Mouse (Mus musculus): Measurements from ENCODE around the gene Lingo2. TPM values are rescaled to one million over a fixed set of nuclear protein-coding genes. Genes with fewer than 3 reads are reported as not detected.

The Lingo2 gene
- total RNA-seq, 1 experiment = 0.09 TPM

DNA sequence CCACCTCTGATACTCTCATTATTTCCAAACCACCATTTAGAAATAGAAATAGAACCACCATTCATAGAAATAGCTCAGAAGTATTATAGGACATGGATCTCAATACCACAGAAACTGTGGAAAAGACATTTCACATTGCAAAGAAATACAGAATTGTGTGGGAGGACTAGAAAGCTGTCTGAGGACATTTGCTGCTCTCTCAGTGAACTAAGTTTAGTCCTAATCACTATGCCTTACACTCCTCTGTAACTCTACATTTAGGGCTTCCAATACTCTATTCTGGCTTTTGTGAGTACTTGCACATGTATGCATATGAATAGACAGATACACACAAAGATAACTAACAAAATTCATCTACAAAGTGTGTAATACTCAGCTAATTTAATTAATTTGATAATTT, 625.9 kb downstream of the Lingo2 start:
- no peak overlapping the region for H3K27ac ChIP-seq (ENCODE audit: insufficient read depth, low read depth, low read length, poor library complexity, severe bottlenecking)
- no peak overlapping the region for H3K4me3 ChIP-seq (ENCODE audit: insufficient read depth in 1 of 2, low read depth in 1 of 2, low read length in 2 of 2, poor library complexity in 1 of 2, severe bottlenecking in 1 of 2)
- DNase-seq (ENCODE audit: low read depth, low spot score) = no peak
- no peak for TF ChIP-seq CHD2 (IDR thresholded peaks at IDR 0.05; ENCODE audit: low read depth, low read length)
- no peak for TF ChIP-seq HCFC1 (IDR thresholded peaks at IDR 0.05; ENCODE audit: borderline replicate concordance, insufficient read depth, low read length)
- TF ChIP-seq MAFK (IDR thresholded peaks at IDR 0.05; ENCODE audit: insufficient read depth, low read depth, low read length) = no peak
- no peak for TF ChIP-seq ZC3H11A (IDR thresholded peaks at IDR 0.05; ENCODE audit: borderline replicate concordance, low read depth, low read length)
- no peak for TF ChIP-seq ZNF384 (IDR thresholded peaks at IDR 0.05; ENCODE audit: low read depth, low read length)
- in situ Hi-C loops (cut with MboI; ENCODE audit: low sequenced_read_pairs in 2 of 2, unreplicated experiment in 2 of 2) = no loop called here
- no peaks in the 10 kb centered on the region for H3K9me3 ChIP-seq (ENCODE audit: control insufficient read depth, insufficient read depth, low read depth, low read length)
- no peaks in the 10 kb centered on the region for H3K4me1 ChIP-seq (ENCODE audit: control insufficient read depth in 2 of 2, insufficient read depth in 2 of 2, low read length in 2 of 2, poor library complexity in 1 of 2)
- H3K9ac ChIP-seq (ENCODE audit: insufficient read depth, low read depth, low read length, poor library complexity, severe bottlenecking) = no peak overlapping the region
- no peaks in the 10 kb centered on the region for H3K36me3 ChIP-seq (ENCODE audit: control insufficient read depth, insufficient read depth, low read length, poor library complexity, severe bottlenecking)

DNA sequence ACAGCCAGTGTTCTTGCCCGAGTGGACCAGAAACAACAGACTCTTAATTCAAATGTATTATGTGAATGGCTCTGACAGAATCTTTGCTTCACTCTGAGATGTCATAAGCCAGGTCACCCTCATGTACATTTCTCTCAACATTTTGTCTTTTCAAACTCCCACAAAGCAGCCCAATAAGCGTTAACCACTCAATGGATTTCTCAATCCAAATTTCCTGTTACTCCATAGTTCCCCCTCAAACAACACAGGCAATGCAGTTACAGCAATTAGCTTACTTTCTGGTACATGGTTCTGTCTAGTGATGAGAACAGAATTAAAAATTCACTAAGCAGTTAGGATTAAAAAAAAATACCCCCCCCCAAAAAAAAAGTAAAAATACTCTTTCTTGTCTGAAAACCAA, 638.5 kb downstream of the Lingo2 start:
- in situ Hi-C loops (cut with MboI; ENCODE audit: low sequenced_read_pairs in 2 of 2, unreplicated experiment in 2 of 2) = no loop called here
- no peak for TF ChIP-seq ZNF384 (IDR thresholded peaks at IDR 0.05; ENCODE audit: low read depth, low read length)
- TF ChIP-seq HCFC1 (IDR thresholded peaks at IDR 0.05; ENCODE audit: borderline replicate concordance, insufficient read depth, low read length) = no peak
- no peak for TF ChIP-seq ZC3H11A (IDR thresholded peaks at IDR 0.05; ENCODE audit: borderline replicate concordance, low read depth, low read length)
- no peak for TF ChIP-seq CHD2 (IDR thresholded peaks at IDR 0.05; ENCODE audit: low read depth, low read length)
- no peak for TF ChIP-seq MAFK (IDR thresholded peaks at IDR 0.05; ENCODE audit: insufficient read depth, low read depth, low read length)
- H3K9me3 ChIP-seq (ENCODE audit: control insufficient read depth, insufficient read depth, low read depth, low read length) = no peaks in the 10 kb centered on the region
- no peak overlapping the region for H3K27ac ChIP-seq (ENCODE audit: insufficient read depth, low read depth, low read length, poor library complexity, severe bottlenecking)
- no peaks in the 10 kb centered on the region for H3K36me3 ChIP-seq (ENCODE audit: control insufficient read depth, insufficient read depth, low read length, poor library complexity, severe bottlenecking)
- H3K4me3 ChIP-seq (ENCODE audit: insufficient read depth in 1 of 2, low read depth in 1 of 2, low read length in 2 of 2, poor library complexity in 1 of 2, severe bottlenecking in 1 of 2) = no peak overlapping the region
- no peak for DNase-seq (ENCODE audit: low read depth, low spot score)
- H3K4me1 ChIP-seq (ENCODE audit: control insufficient read depth in 2 of 2, insufficient read depth in 2 of 2, low read length in 2 of 2, poor library complexity in 1 of 2) = no peaks in the 10 kb centered on the region
- no peak overlapping the region for H3K9ac ChIP-seq (ENCODE audit: insufficient read depth, low read depth, low read length, poor library complexity, severe bottlenecking)

DNA sequence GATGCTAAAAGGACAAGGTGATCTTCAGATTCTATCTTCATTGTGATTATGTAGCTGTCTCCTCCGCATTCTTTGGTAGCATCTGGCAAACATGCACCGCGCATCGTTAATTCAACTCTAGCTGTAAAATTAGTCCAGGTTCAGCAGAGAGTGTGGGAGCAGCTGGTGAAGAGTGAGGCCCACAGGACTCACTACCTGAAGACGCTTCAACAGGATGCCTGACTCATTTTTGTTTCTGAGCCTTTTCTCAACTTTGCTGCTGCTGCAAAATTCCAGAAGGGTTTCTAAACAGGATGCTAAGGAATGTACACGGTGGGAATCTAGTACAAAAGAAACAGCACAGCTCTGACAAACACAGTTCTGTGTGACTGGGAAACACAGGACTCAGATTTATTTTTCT, 640.1 kb downstream of the Lingo2 start:
- TF ChIP-seq ZC3H11A (IDR thresholded peaks at IDR 0.05; ENCODE audit: borderline replicate concordance, low read depth, low read length) (no peak), MAFK (IDR thresholded peaks at IDR 0.05; ENCODE audit: insufficient read depth, low read depth, low read length) (no peak), CHD2 (IDR thresholded peaks at IDR 0.05; ENCODE audit: low read depth, low read length) (no peak), HCFC1 (IDR thresholded peaks at IDR 0.05; ENCODE audit: borderline replicate concordance, insufficient read depth, low read length) (no peak), ZNF384 (IDR thresholded peaks at IDR 0.05; ENCODE audit: low read depth, low read length) (no peak)
- Histone ChIP-seq H3K9me3 (ENCODE audit: control insufficient read depth, insufficient read depth, low read depth, low read length) (no peaks in the 10 kb centered on the region), H3K27ac (ENCODE audit: insufficient read depth, low read depth, low read length, poor library complexity, severe bottlenecking) (no peak overlapping the region), H3K9ac (ENCODE audit: insufficient read depth, low read depth, low read length, poor library complexity, severe bottlenecking) (no peak overlapping the region), H3K4me1 (ENCODE audit: control insufficient read depth in 2 of 2, insufficient read depth in 2 of 2, low read length in 2 of 2, poor library complexity in 1 of 2) (no peaks in the 10 kb centered on the region), H3K4me3 (ENCODE audit: insufficient read depth in 1 of 2, low read depth in 1 of 2, low read length in 2 of 2, poor library complexity in 1 of 2, severe bottlenecking in 1 of 2) (no peak overlapping the region), H3K36me3 (ENCODE audit: control insufficient read depth, insufficient read depth, low read length, poor library complexity, severe bottlenecking) (no peaks in the 10 kb centered on the region)
- no peak for DNase-seq (ENCODE audit: low read depth, low spot score)
- in situ Hi-C loops (cut with MboI; ENCODE audit: low sequenced_read_pairs in 2 of 2, unreplicated experiment in 2 of 2) = no loop called here

DNA sequence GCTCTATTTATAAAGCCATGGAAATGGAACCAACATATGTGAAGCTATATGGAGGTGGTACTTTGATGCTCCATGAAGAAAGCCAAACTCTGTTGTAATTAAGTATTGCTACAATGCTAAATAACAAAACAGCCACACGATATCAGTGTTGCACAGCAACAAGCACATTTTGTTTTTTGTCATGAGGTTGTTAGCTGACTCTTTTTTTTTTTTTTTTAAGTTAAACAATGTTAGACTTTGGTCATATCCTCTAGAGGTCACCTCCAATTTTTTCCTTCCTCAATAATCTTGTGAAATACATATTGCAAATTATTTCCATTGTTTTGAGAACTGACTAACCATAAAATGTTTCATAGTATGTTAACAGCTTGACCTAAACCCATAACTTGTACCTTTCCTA, 646.3 kb downstream of the Lingo2 start:
- Histone ChIP-seq H3K9me3 (ENCODE audit: control insufficient read depth, insufficient read depth, low read depth, low read length) (no peaks in the 10 kb centered on the region), H3K4me1 (ENCODE audit: control insufficient read depth in 2 of 2, insufficient read depth in 2 of 2, low read length in 2 of 2, poor library complexity in 1 of 2) (no peaks in the 10 kb centered on the region), H3K36me3 (ENCODE audit: control insufficient read depth, insufficient read depth, low read length, poor library complexity, severe bottlenecking) (no peaks in the 10 kb centered on the region), H3K27ac (ENCODE audit: insufficient read depth, low read depth, low read length, poor library complexity, severe bottlenecking) (no peak overlapping the region), H3K9ac (ENCODE audit: insufficient read depth, low read depth, low read length, poor library complexity, severe bottlenecking) (no peak overlapping the region), H3K4me3 (ENCODE audit: insufficient read depth in 1 of 2, low read depth in 1 of 2, low read length in 2 of 2, poor library complexity in 1 of 2, severe bottlenecking in 1 of 2) (no peak overlapping the region)
- in situ Hi-C loops (cut with MboI; ENCODE audit: low sequenced_read_pairs in 2 of 2, unreplicated experiment in 2 of 2) = no loop called here
- DNase-seq (ENCODE audit: low read depth, low spot score) = no peak
- no peak for TF ChIP-seq ZNF384 (IDR thresholded peaks at IDR 0.05; ENCODE audit: low read depth, low read length)
- TF ChIP-seq CHD2 (IDR thresholded peaks at IDR 0.05; ENCODE audit: low read depth, low read length) = no peak
- TF ChIP-seq ZC3H11A (IDR thresholded peaks at IDR 0.05; ENCODE audit: borderline replicate concordance, low read depth, low read length) = no peak
- TF ChIP-seq MAFK (IDR thresholded peaks at IDR 0.05; ENCODE audit: insufficient read depth, low read depth, low read length) = no peak
- TF ChIP-seq HCFC1 (IDR thresholded peaks at IDR 0.05; ENCODE audit: borderline replicate concordance, insufficient read depth, low read length) = no peak

DNA sequence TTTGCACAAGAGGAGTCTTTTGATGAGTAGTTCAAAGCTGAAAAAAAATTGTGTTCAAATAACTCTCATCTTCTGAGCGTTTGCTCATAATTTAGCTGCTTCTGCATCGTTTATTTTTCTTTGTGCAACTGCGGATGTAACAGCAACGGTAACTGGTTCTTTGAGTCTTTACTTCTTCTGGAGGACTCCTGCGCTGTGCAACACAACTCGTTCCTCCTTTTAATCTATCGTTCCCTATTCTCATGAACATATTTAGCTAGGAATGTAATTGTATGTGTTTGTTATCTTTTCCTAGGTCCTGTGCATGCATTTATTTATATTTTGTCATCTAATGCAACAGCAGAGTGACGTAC, 661.9 kb downstream of the Lingo2 start:
- no peak overlapping the region for H3K9ac ChIP-seq (ENCODE audit: insufficient read depth, low read depth, low read length, poor library complexity, severe bottlenecking)
- DNase-seq (ENCODE audit: low read depth, low spot score) = no peak
- no peaks in the 10 kb centered on the region for H3K9me3 ChIP-seq (ENCODE audit: control insufficient read depth, insufficient read depth, low read depth, low read length)
- no peak overlapping the region for H3K27ac ChIP-seq (ENCODE audit: insufficient read depth, low read depth, low read length, poor library complexity, severe bottlenecking)
- in situ Hi-C loops (cut with MboI; ENCODE audit: low sequenced_read_pairs in 2 of 2, unreplicated experiment in 2 of 2) = no loop called here
- H3K36me3 ChIP-seq (ENCODE audit: control insufficient read depth, insufficient read depth, low read length, poor library complexity, severe bottlenecking) = no peaks in the 10 kb centered on the region
- no peaks in the 10 kb centered on the region for H3K4me1 ChIP-seq (ENCODE audit: control insufficient read depth in 2 of 2, insufficient read depth in 2 of 2, low read length in 2 of 2, poor library complexity in 1 of 2)
- TF ChIP-seq CHD2 (IDR thresholded peaks at IDR 0.05; ENCODE audit: low read depth, low read length) = no peak
- H3K4me3 ChIP-seq (ENCODE audit: insufficient read depth in 1 of 2, low read depth in 1 of 2, low read length in 2 of 2, poor library complexity in 1 of 2, severe bottlenecking in 1 of 2) = no peak overlapping the region

Measured in ES-E14 (cell line).